In the genomic region with DNA sequence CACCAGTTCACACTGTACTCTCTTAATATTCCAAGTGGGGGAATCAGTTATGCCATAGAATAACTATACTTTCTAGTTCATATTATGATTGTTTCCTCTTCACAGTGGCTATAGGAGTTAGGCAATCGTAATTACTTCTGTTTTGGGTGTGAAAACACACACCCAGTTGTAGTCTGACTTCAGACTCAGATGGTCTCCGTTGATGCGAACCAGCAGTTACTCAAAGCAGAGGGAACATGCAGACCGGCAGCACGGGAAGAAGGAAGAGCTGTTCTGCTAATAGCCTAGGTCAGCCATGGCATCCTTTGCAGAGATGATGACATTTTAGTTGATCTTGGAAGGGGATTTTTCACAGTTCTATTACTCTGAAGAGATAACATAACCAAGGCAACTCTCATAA, we compare ENCODE assay signal across 16 mouse cellular contexts. TPM values are rescaled to one million over a fixed set of nuclear protein-coding genes. Genes with fewer than 3 reads are reported as not detected.
"Had no signal": no experiment of that assay in that cellular context is flagged by ENCODE, and none has a peak within 500 bp of the region (broad histone marks: within the 10 kb centered on the region; RNA-seq: fewer than 3 reads in every experiment).

No protein-coding gene starts in this region.

- H3K4me1 ChIP-seq: lung, embryonic 15.5 days; midbrain, embryonic 10.5 days; midbrain, embryonic 12.5 days; neural tube, embryonic 12.5 days; stomach, embryonic 15.5 days had no signal

- H3K9me3 ChIP-seq: lung, embryonic 15.5 days; midbrain, embryonic 10.5 days; midbrain, embryonic 12.5 days; neural tube, embryonic 12.5 days; stomach, embryonic 15.5 days had no signal

- H3K27ac ChIP-seq: lung, embryonic 15.5 days; midbrain, embryonic 10.5 days; midbrain, embryonic 12.5 days; neural tube, embryonic 12.5 days; stomach, embryonic 15.5 days; stomach, postnatal 0 days had no signal

- H3K36me3 ChIP-seq: lung, embryonic 15.5 days; midbrain, embryonic 10.5 days; neural tube, embryonic 12.5 days; stomach, embryonic 15.5 days had no signal

- H3K9ac ChIP-seq: liver, postnatal 0 days; lung, embryonic 15.5 days; midbrain, embryonic 12.5 days; neural tube, embryonic 12.5 days; stomach, embryonic 15.5 days had no signal

- H3K4me2 ChIP-seq: lung, embryonic 15.5 days; midbrain, embryonic 12.5 days; neural tube, embryonic 12.5 days; stomach, embryonic 15.5 days had no signal

- ATAC-seq: liver, postnatal 0 days; midbrain, embryonic 16.5 days had no signal

- H3K27me3 ChIP-seq: lung, embryonic 15.5 days; midbrain, embryonic 12.5 days; neural tube, embryonic 12.5 days; stomach, embryonic 15.5 days had no signal

- H3K4me3 ChIP-seq: lung, embryonic 15.5 days; midbrain, embryonic 10.5 days; midbrain, embryonic 12.5 days; neural tube, embryonic 12.5 days; stomach, embryonic 15.5 days had no signal

- DNase-seq: liver, postnatal 0 days; lung, adult 2 months; lung, postnatal 4 days; midbrain, embryonic 14.5 days; right cerebral cortex, postnatal 14 days; thymus, adult 2 months; thymus, postnatal 25 days; thymus, postnatal 4 days had no signal

RNA-seq across cellular contexts. Expression of a gene that starts 53.0 kb away (rescaled TPM):
- total RNA-seq: neutrophil, adult 5-6 weeks had no signal
